20 mouse cellular contexts compared by ENCODE assay signal in genomic region chr17:12336073-12336868, GRCm38 (mm10). TPM values are rescaled to one million over a fixed set of nuclear protein-coding genes. Genes with fewer than 3 reads are reported as not detected.
DNase-seq lines count a peak whose midpoint lies in the region; ATAC-seq and TF ChIP-seq lines count a peak whose summit lies in the region.
"Had no signal": no experiment of that assay in that cellular context is flagged by ENCODE, and none has a peak within 500 bp of the region (broad histone marks: within the 10 kb centered on the region; RNA-seq: fewer than 3 reads in every experiment).

No protein-coding gene starts in this region.

- no peak for TF ChIP-seq POLR2A in heart, adult 2 months (IDR thresholded peaks at IDR 0.05; ENCODE audit: insufficient read depth, low read depth, low read length)

- no peak for TF ChIP-seq EP300 in heart, adult 2 months (IDR thresholded peaks at IDR 0.05; ENCODE audit: insufficient read depth, low read depth, low read length)

- peak in 1 of 2 experiments; percentile 27 for DNase-seq in heart, adult 2 months
- no peak for DNase-seq in heart, adult 11 months
- peak; percentile 35 for DNase-seq in testis, postnatal 10 days (ENCODE audit: low spot score)
- no peak for DNase-seq in testis, postnatal 14 days (ENCODE audit: low spot score)
- no peak for DNase-seq in yolk sac, embryonic 10.5 days (ENCODE audit: low spot score)
- no peak for DNase-seq in adrenal gland, postnatal 10 days
- no peak for DNase-seq in retina, embryonic 14.5 days (ENCODE audit: low spot score)
- DNase-seq: adrenal gland, postnatal 36 days; cerebellum, adult 9-10 months; gastrocnemius, postnatal 10 days; thymus, adult 2 months had no signal

- no peak for TF ChIP-seq CTCF in heart, adult 2 months (IDR thresholded peaks at IDR 0.05)

- intact Hi-C loops in heart, adult 2 months (cut with DNase I): no loop called here

- H3K4me2 ChIP-seq in kidney, embryonic 16.5 days (replicated peaks; ENCODE audit: low read depth, low read length): no peak overlapping the region
- H3K4me2 ChIP-seq: embryonic facial prominence, embryonic 13.5 days; hindbrain, embryonic 12.5 days; limb, embryonic 12.5 days; midbrain, embryonic 13.5 days had no signal

- no peaks in the 10 kb centered on the region for H3K4me1 ChIP-seq in heart, adult 2 months (ENCODE audit: control insufficient read depth, insufficient read depth, low read length)
- H3K4me1 ChIP-seq in kidney, embryonic 16.5 days (ENCODE audit: insufficient read depth, low read length): no peaks in the 10 kb centered on the region
- H3K4me1 ChIP-seq: embryonic facial prominence, embryonic 13.5 days; hindbrain, embryonic 12.5 days; limb, embryonic 12.5 days; midbrain, embryonic 13.5 days had no signal

- H3K27ac ChIP-seq in heart, adult 2 months: peak overlapping the region; percentile 59
- peak overlapping the region; percentile 65; the same call in 1 of the 2 replicates for H3K27ac ChIP-seq in kidney, embryonic 16.5 days (ENCODE audit: low read length)
- H3K27ac ChIP-seq: embryonic facial prominence, embryonic 13.5 days; hindbrain, embryonic 12.5 days; limb, embryonic 12.5 days; liver, embryonic 14.5 days; midbrain, embryonic 13.5 days had no signal

- peak overlapping the region; percentile 54 for H3K9ac ChIP-seq in heart, adult 2 months (ENCODE audit: low read depth, low read length)
- H3K9ac ChIP-seq in kidney, embryonic 16.5 days (replicated peaks; ENCODE audit: low read length): no peak overlapping the region
- H3K9ac ChIP-seq: embryonic facial prominence, embryonic 13.5 days; hindbrain, embryonic 12.5 days; limb, embryonic 12.5 days; liver, embryonic 14.5 days; midbrain, embryonic 13.5 days had no signal

- H3K79me2 ChIP-seq in heart, adult 2 months (replicated peaks; ENCODE audit: control insufficient read depth, insufficient read depth, low read length): no peaks in the 10 kb centered on the region

- peak; percentile 85 for ATAC-seq in kidney, embryonic 16.5 days (ENCODE audit: low FRiP score, low TSS enrichment)
- ATAC-seq: activated CD4-positive, CD25-positive, alpha-beta regulatory T cell, adult 4 months; inflammation-experienced regulatory T-cells, adult 6 months; midbrain, embryonic 13.5 days had no signal

- no peaks in the 10 kb centered on the region; the same call in 1 of the 2 replicates for H3K27me3 ChIP-seq in heart, adult 2 months (ENCODE audit: control insufficient read depth, insufficient read depth, low read length)
- H3K27me3 ChIP-seq in kidney, embryonic 16.5 days (ENCODE audit: insufficient read depth, low read length): no peaks in the 10 kb centered on the region
- H3K27me3 ChIP-seq: embryonic facial prominence, embryonic 13.5 days; hindbrain, embryonic 12.5 days; limb, embryonic 12.5 days; midbrain, embryonic 13.5 days had no signal

- no peaks in the 10 kb centered on the region for H3K36me3 ChIP-seq in heart, adult 2 months (ENCODE audit: control insufficient read depth, insufficient read depth, low read length)
- no peaks in the 10 kb centered on the region for H3K36me3 ChIP-seq in kidney, embryonic 16.5 days (ENCODE audit: insufficient read depth, low read length)
- H3K36me3 ChIP-seq: embryonic facial prominence, embryonic 13.5 days; hindbrain, embryonic 12.5 days; limb, embryonic 12.5 days; midbrain, embryonic 13.5 days had no signal

- H3K4me3 ChIP-seq in heart, adult 2 months: peak overlapping the region; percentile 43
- H3K4me3 ChIP-seq in kidney, embryonic 16.5 days (ENCODE audit: low read length): no peak overlapping the region
- H3K4me3 ChIP-seq: embryonic facial prominence, embryonic 13.5 days; hindbrain, embryonic 12.5 days; limb, embryonic 12.5 days; midbrain, embryonic 13.5 days had no signal

- WGBS in heart, adult 2 months: 57% methylated on average over 19 of the region's 19 CpGs
- WGBS in kidney, embryonic 16.5 days: 69% methylated on average over 19 of the region's 19 CpGs

- H3K9me3 ChIP-seq in kidney, embryonic 16.5 days (ENCODE audit: low read length): no peaks in the 10 kb centered on the region
- H3K9me3 ChIP-seq: embryonic facial prominence, embryonic 13.5 days; hindbrain, embryonic 12.5 days; limb, embryonic 12.5 days; midbrain, embryonic 13.5 days had no signal

RNA-seq across cellular contexts. Expression of gene Map3k4, which starts 17.7 kb away (rescaled TPM):
- total RNA-seq in heart, adult 2 months (2021): 10 to 100 TPM; 43.7 to 51.3 TPM
- polyA plus RNA-seq in heart, adult 2 months (2012; rRNA removed): 12.2 and 17.2 TPM in 2 replicates
- 36.0 and 38.8 TPM in 2 replicates for polyA plus RNA-seq in kidney, embryonic 16.5 days (2015; fragmentation: Nextera tagmentation; extraction: Ambion mirVana)
- total RNA-seq in adrenal gland, postnatal 10 days (2021): 10 to 100 TPM; 21.1 to 29.4 TPM

RNA-seq across cellular contexts. Expression of gene Plg, which starts 42.1 kb away (rescaled TPM):
- not detected for total RNA-seq in heart, adult 2 months (2021)
- 0.04 and 0.38 TPM in 2 replicates for polyA plus RNA-seq in heart, adult 2 months (2012; rRNA removed)
- 0.75 and 1.0 TPM in 2 replicates for polyA plus RNA-seq in kidney, embryonic 16.5 days (2015; fragmentation: Nextera tagmentation; extraction: Ambion mirVana)
- 100 to 1,000 TPM; 184 to 460 TPM for total RNA-seq in adrenal gland, postnatal 10 days (2021)
- polyA plus RNA-seq: activated CD4-positive, CD25-positive, alpha-beta regulatory T cell, adult 4 months; embryonic facial prominence, embryonic 13.5 days; hindbrain, embryonic 12.5 days; inflammation-experienced regulatory T-cells, adult 6 months; limb, embryonic 12.5 days; small intestine, adult 2 months had no signal

Comparison
In these comparisons a context has a peak if more than half of its experiments do, and no peak if none do; other contexts are left out.
1. RNA of gene Plg, which starts 42.1 kb away (total RNA-seq): 184 to 460 TPM in adrenal gland, postnatal 10 days; not detected in heart, adult 2 months; every median in the first group is over 100 times any median in the second.